Mouse (Mus musculus) forebrain, postnatal 0 days (tissue): ENCODE data around the gene Ssh3. TPM values are rescaled to one million over a fixed set of nuclear protein-coding genes. Genes with fewer than 3 reads are reported as not detected.

Source experiments
- ATAC-seq: fragments of 200-750 bp; cut with Nextera tagmentation; 2 replicates; pipeline ENCODE4 v1.8.0; 2017; ENCODE audit warnings: mild to moderate bottlenecking, moderate library complexity
- DNase-seq: peaks from one replicate; pipeline ENCODE4 v3.0.0-alpha.2; 2015
- H3K27ac ChIP-seq: fragments of 300-500 bp; sonication (generic); 2 replicates; pipeline ENCODE4 v1.5.1; 2014; ENCODE audit warnings: low read depth, mild to moderate bottlenecking, antibody characterized with exemption, low read length, moderate library complexity, mixed read lengths
- H3K27me3 ChIP-seq: fragments of 300-500 bp; sonication (generic); 2 replicates; pipeline ENCODE4 v1.6.1; 2014; ENCODE audit warnings: mild to moderate bottlenecking, low read length, mixed read lengths; ENCODE audit not compliant: insufficient read depth
- H3K36me3 ChIP-seq: fragments of 300-500 bp; sonication (generic); 2 replicates; pipeline ENCODE4 v1.6.1; 2014; ENCODE audit warnings: mild to moderate bottlenecking, moderate library complexity; ENCODE audit not compliant: insufficient read depth
- H3K4me1 ChIP-seq: fragments of 300-500 bp; sonication (generic); 2 replicates; pipeline ENCODE4 v1.6.1; 2014; ENCODE audit warnings: antibody characterized with exemption; ENCODE audit not compliant: insufficient read depth
- H3K4me2 ChIP-seq: fragments of 300-500 bp; sonication (generic); 2 replicates; pipeline ENCODE4 v1.6.1; 2014; ENCODE audit warnings: low read depth, mild to moderate bottlenecking, moderate library complexity
- H3K4me3 ChIP-seq: fragments of 300-500 bp; sonication (generic); 2 replicates; pipeline ENCODE4 v1.5.1; 2014; ENCODE audit warnings: low read depth, low read length, mixed read lengths
- H3K9ac ChIP-seq: fragments of 300-500 bp; sonication (generic); 2 replicates; pipeline ENCODE4 v1.6.1; 2014; ENCODE audit warnings: mild to moderate bottlenecking
- H3K9me3 ChIP-seq: fragments of 300-500 bp; sonication (generic); 2 replicates; pipeline ENCODE4 v1.6.1; 2016; ENCODE audit warnings: low read length
- CTCF ChIP-seq: sonication (generic); IDR thresholded peaks from 2 replicates; pipeline ENCODE4 v1.5.1; 2016; ENCODE audit warnings: antibody characterized with exemption, control low read depth, low read depth
- WGBS: fragments of 180-500 bp; shearing (Covaris S2); extraction: QIAGEN DNeasy Blood & Tissue Kit; methylation state at CpG from one replicate; pipeline ENCODE4 v1.1.7; 2014; 5-methylcytosine and 5-hydroxymethylcytosine counted together
- polyA plus RNA-seq: library from polyadenylated mRNA; unstranded; fragments of >200 nt; fragmentation: Nextera tagmentation; extraction: Ambion mirVana; gene quantifications from 2 replicates; pipeline ENCODE4 v1.2.1, GENCODE M21; 2015
- total RNA-seq: library from RNA; depleted of rRNA; stranded (reverse); fragments of >200 nt; gene quantifications from 2 replicates; pipeline ENCODE4 v1.2.3, GENCODE M21; 2014

Gene Ssh3
- total and polyA plus RNA-seq, 2 experiments from 2014 or later = 9.1 to 41.5 TPM

GRCm38 (mm10) chr19:4226779-4227178 is 42.2 kb downstream of the Ssh3 start:
- no peak overlapping the region for H3K4me3 ChIP-seq
- 86% methylated on average over 7 of the region's 7 CpGs for WGBS

GRCm38 (mm10) chr19:4222165-4222564 is 46.8 kb downstream of the Ssh3 start:
- Histone ChIP-seq H3K36me3 (no peaks in the 10 kb centered on the region), H3K4me1 (no peaks in the 10 kb centered on the region; the same call in 1 of the 2 replicates), H3K4me3 (no peak overlapping the region), H3K27ac (no peak overlapping the region), H3K9ac (no peak overlapping the region), H3K4me2 (no peak overlapping the region), H3K9me3 (no peaks in the 10 kb centered on the region), H3K27me3 (no peaks in the 10 kb centered on the region)
- 83% methylated on average over 11 of the region's 11 CpGs for WGBS
- no peak for ATAC-seq
- no peak for DNase-seq
- no peak for TF ChIP-seq CTCF

More at GRCm38 (mm10) chr19:4226779-4227178, 42.2 kb downstream of the Ssh3 start:
- Histone ChIP-seq H3K36me3 (no peaks in the 10 kb centered on the region), H3K4me2 (no peak overlapping the region), H3K27ac (no peak overlapping the region), H3K27me3 (no peaks in the 10 kb centered on the region), H3K9ac (no peak overlapping the region), H3K4me1 (peaks cover 4% of the 10 kb centered on the region; the same call in 1 of the 2 replicates), H3K9me3 (no peaks in the 10 kb centered on the region)
- TF ChIP-seq CTCF = no peak
- ATAC-seq = no peak
- no peak for DNase-seq

- Histone ChIP-seq H3K9ac (no peak overlapping the region), H3K4me1 (no peaks in the 10 kb centered on the region; the same call in 1 of the 2 replicates), H3K36me3 (no peaks in the 10 kb centered on the region), H3K4me2 (no peak overlapping the region), H3K4me3 (no peak overlapping the region), H3K27me3 (peaks cover 8% of the 10 kb centered on the region), H3K9me3 (no peaks in the 10 kb centered on the region), H3K27ac (no peak overlapping the region)
- TF ChIP-seq CTCF = no peak
- ATAC-seq = no peak
- WGBS = 41% methylated on average over 13 of the region's 14 CpGs
- no peak for DNase-seq
Measured at GRCm38 (mm10) chr19:4220957-4221743, 47.8 kb downstream of the Ssh3 start.

- Histone ChIP-seq H3K9me3 (no peaks in the 10 kb centered on the region), H3K4me3 (no peak overlapping the region), H3K27ac (no peak overlapping the region), H3K9ac (no peak overlapping the region), H3K36me3 (no peaks in the 10 kb centered on the region), H3K4me2 (no peak overlapping the region), H3K27me3 (peaks cover 15% of the 10 kb centered on the region), H3K4me1 (no peaks in the 10 kb centered on the region; the same call in 1 of the 2 replicates)
- no peak for DNase-seq
- no peak for ATAC-seq
- WGBS = 26% methylated on average over 4 of the region's 4 CpGs
- no peak for TF ChIP-seq CTCF
Measured at GRCm38 (mm10) chr19:4220416-4220815, 48.6 kb downstream of the Ssh3 start.

- no peak overlapping the region for H3K4me2 ChIP-seq
- H3K9me3 ChIP-seq = no peaks in the 10 kb centered on the region
- H3K4me1 ChIP-seq = no peaks in the 10 kb centered on the region; the same call in 1 of the 2 replicates
- 67% methylated on average over 6 of the region's 6 CpGs for WGBS
- DNase-seq = no peak
- H3K27me3 ChIP-seq = peaks cover 20% of the 10 kb centered on the region
- H3K9ac ChIP-seq = no peak overlapping the region
- H3K36me3 ChIP-seq = no peaks in the 10 kb centered on the region
- H3K27ac ChIP-seq = no peak overlapping the region
- no peak for ATAC-seq
- no peak overlapping the region for H3K4me3 ChIP-seq
- TF ChIP-seq CTCF = no peak
Measured at GRCm38 (mm10) chr19:4219943-4220342, 49.0 kb downstream of the Ssh3 start.

- H3K4me2 ChIP-seq = no peak overlapping the region
- no peaks in the 10 kb centered on the region for H3K9me3 ChIP-seq
- no peak for TF ChIP-seq CTCF
- peaks cover 22% of the 10 kb centered on the region for H3K27me3 ChIP-seq
- no peak overlapping the region for H3K4me3 ChIP-seq
- no peak overlapping the region for H3K27ac ChIP-seq
- no peak for DNase-seq
- 82% methylated on average over 1 of the region's 1 CpGs for WGBS
- H3K4me1 ChIP-seq = no peaks in the 10 kb centered on the region; the same call in 1 of the 2 replicates
- H3K9ac ChIP-seq = no peak overlapping the region
- no peaks in the 10 kb centered on the region for H3K36me3 ChIP-seq
- no peak for ATAC-seq
Measured at GRCm38 (mm10) chr19:4218784-4219183, 50.2 kb downstream of the Ssh3 start.

- no peak overlapping the region for H3K9ac ChIP-seq
- no peak overlapping the region for H3K4me2 ChIP-seq
- H3K4me3 ChIP-seq = no peak overlapping the region
- no peaks in the 10 kb centered on the region for H3K36me3 ChIP-seq
- no peak overlapping the region for H3K27ac ChIP-seq
- H3K27me3 ChIP-seq = peaks cover 25% of the 10 kb centered on the region
- H3K4me1 ChIP-seq = no peaks in the 10 kb centered on the region; the same call in 1 of the 2 replicates
- no peak for TF ChIP-seq CTCF
- ATAC-seq (no peak), DNase-seq (no peak)
- WGBS = 92% methylated on average over 11 of the region's 11 CpGs
- no peaks in the 10 kb centered on the region for H3K9me3 ChIP-seq
Measured at GRCm38 (mm10) chr19:4218293-4218692, 50.7 kb downstream of the Ssh3 start.
